12 mouse cellular contexts compared by ENCODE assay signal in the genomic region with DNA sequence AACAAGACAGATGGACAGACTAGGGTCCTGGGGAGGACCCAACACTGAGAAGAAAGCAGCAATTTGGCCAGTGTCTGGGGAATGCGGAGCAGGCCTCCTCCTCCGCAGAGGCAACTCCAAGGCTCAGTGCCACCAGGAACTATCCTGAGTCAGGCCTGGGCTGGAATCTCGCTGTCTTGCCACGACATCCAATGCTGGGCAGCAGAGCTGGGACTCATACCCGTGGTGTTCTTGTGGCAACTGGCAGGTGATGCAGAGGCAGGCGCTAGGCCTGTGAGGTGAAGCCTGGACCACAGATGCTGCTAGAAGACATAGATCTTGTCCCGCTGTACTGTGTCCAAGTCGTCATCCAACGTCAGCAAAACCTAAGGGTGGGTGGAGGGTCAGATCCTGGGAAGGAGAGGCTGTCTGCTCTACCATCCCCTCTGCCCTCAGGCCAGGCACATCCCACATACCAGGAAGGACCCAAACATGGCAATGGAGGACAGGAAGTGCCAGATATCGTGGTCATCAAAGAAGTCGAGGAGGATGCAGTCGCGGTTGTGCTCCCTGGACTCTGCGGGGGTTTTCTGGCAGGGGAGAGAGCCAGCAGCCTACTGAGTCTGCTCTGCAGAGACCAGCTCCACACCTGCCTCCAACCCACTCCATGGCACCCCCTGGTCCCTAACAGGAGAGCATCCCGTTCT. TPM values are rescaled to one million over a fixed set of nuclear protein-coding genes. Genes with fewer than 3 reads are reported as not detected.
A peak's percentile ranks its signal among the peaks of the same experiment; 100 is the strongest.
DNase-seq lines count a peak whose midpoint lies in the region.
"Had no signal": no experiment of that assay in that cellular context is flagged by ENCODE, and none has a peak within 500 bp of the region (broad histone marks: within the 10 kb centered on the region; RNA-seq: fewer than 3 reads in every experiment).

No protein-coding gene starts in this region.

- intact Hi-C loops in heart, postnatal 25 days (cut with DNase I) = loop anchor here (1.0 kb wide), 1 partner anchor 26 kb away; no protein-coding TSS in a partner anchor

- DNase-seq in adrenal gland, adult 2 months = peak; percentile 44
- DNase-seq in adrenal gland, postnatal 14 days = no peak
- DNase-seq in cerebellum, adult 9-10 months = peak; percentile 36
- no peak for DNase-seq in cerebellum, postnatal 36 days
- DNase-seq in heart, adult 11 months = peak; percentile 89
- no peak for DNase-seq in heart, postnatal 25 days (ENCODE audit: low spot score)
- peak; percentile 41 for DNase-seq in testis, postnatal 10 days (ENCODE audit: low spot score)
- no peak for DNase-seq in testis, postnatal 14 days (ENCODE audit: low spot score)
- DNase-seq: adrenal gland, postnatal 10 days; B cell, adult 2 months; cerebellum, adult 11-12 months; forebrain, postnatal 0 days had no signal

RNA-seq across cellular contexts. Expression of a gene that starts 3.2 kb away (rescaled TPM):
- total RNA-seq in adrenal gland, adult 2 months (2021) = 100 to 1,000 TPM in 1 of 2 experiments, 10 to 100 TPM in 1; 80.8 to 268 TPM
- 59.9 and 80.9 TPM in 2 replicates for polyA plus RNA-seq in adrenal gland, adult 2 months (2012; rRNA removed)
- 57.9 and 85.1 TPM in 2 replicates for total RNA-seq in adrenal gland, postnatal 14 days (2021)
- 10 to 100 TPM; 45.4 to 93.0 TPM for total RNA-seq in heart, postnatal 25 days (2021)

RNA-seq across cellular contexts. Expression of a gene that starts 16.0 kb away (rescaled TPM):
- total RNA-seq in adrenal gland, adult 2 months (2021) = 100 to 1,000 TPM; 138 to 351 TPM
- 942 and 1,575 TPM in 2 replicates for polyA plus RNA-seq in adrenal gland, adult 2 months (2012; rRNA removed)
- total RNA-seq in adrenal gland, postnatal 14 days (2021) = 177 and 178 TPM in 2 replicates
- 10 to 100 TPM; 70.9 to 76.5 TPM for total RNA-seq in heart, postnatal 25 days (2021)

RNA-seq across cellular contexts. Expression of a gene that starts 32.4 kb away (rescaled TPM):
- 10 to 100 TPM; 37.4 to 48.5 TPM for total RNA-seq in adrenal gland, adult 2 months (2021)
- 15.8 and 17.6 TPM in 2 replicates for polyA plus RNA-seq in adrenal gland, adult 2 months (2012; rRNA removed)
- total RNA-seq in adrenal gland, postnatal 14 days (2021) = 39.0 and 40.0 TPM in 2 replicates
- total RNA-seq in heart, postnatal 25 days (2021) = 10 to 100 TPM; 30.6 to 31.4 TPM

RNA-seq across cellular contexts. Expression of a gene that starts 32.8 kb away (rescaled TPM):
- total RNA-seq in adrenal gland, adult 2 months (2021) = 10 to 100 TPM; 20.8 to 30.0 TPM
- 18.4 and 28.0 TPM in 2 replicates for polyA plus RNA-seq in adrenal gland, adult 2 months (2012; rRNA removed)
- total RNA-seq in adrenal gland, postnatal 14 days (2021) = 26.6 and 28.4 TPM in 2 replicates
- 10 to 100 TPM; 17.1 to 18.9 TPM for total RNA-seq in heart, postnatal 25 days (2021)

Comparison
In these comparisons a context has a peak if more than half of its experiments do, and no peak if none do; other contexts are left out.
1. DNase-seq: peak in adrenal gland, adult 2 months (single experiment), cerebellum, adult 9-10 months (single experiment), heart, adult 11 months (single experiment) and testis, postnatal 10 days (single experiment); none in adrenal gland, postnatal 14 days (single experiment), cerebellum, postnatal 36 days (0 of 2), heart, postnatal 25 days (single experiment) and testis, postnatal 14 days (single experiment).